ENCODE assay signal across 24 mouse cellular contexts in genomic region chr6:5762943-5763342, GRCm38 (mm10). TPM values are rescaled to one million over a fixed set of nuclear protein-coding genes. Genes with fewer than 3 reads are reported as not detected.
"Had no signal": no experiment of that assay in that cellular context is flagged by ENCODE, and none has a peak within 500 bp of the region (broad histone marks: within the 10 kb centered on the region; RNA-seq: fewer than 3 reads in every experiment).

No protein-coding gene starts in this region.

- H3K4me1 ChIP-seq: liver, embryonic 15.5 days; midbrain, embryonic 13.5 days; neural tube, embryonic 13.5 days; stomach, embryonic 15.5 days had no signal

- H3K9ac ChIP-seq: liver, embryonic 15.5 days; lung, embryonic 14.5 days; midbrain, embryonic 13.5 days; neural tube, embryonic 13.5 days; stomach, embryonic 15.5 days had no signal

- H3K27me3 ChIP-seq: liver, embryonic 15.5 days; midbrain, embryonic 13.5 days; neural tube, embryonic 13.5 days; stomach, embryonic 15.5 days had no signal

- ATAC-seq: lung, postnatal 0 days; midbrain, embryonic 13.5 days; midbrain, embryonic 16.5 days had no signal

- H3K9me3 ChIP-seq: liver, embryonic 15.5 days; midbrain, embryonic 10.5 days; midbrain, embryonic 13.5 days; neural tube, embryonic 13.5 days; stomach, embryonic 15.5 days had no signal

- H3K4me3 ChIP-seq: layer of hippocampus, adult 2 months; left cerebral cortex, adult 2 months; liver, embryonic 15.5 days; midbrain, embryonic 10.5 days; midbrain, embryonic 13.5 days; myocyte; neural tube, embryonic 13.5 days; stomach, embryonic 15.5 days had no signal

- H3K27ac ChIP-seq: kidney, postnatal 0 days; layer of hippocampus, adult 2 months; left cerebral cortex, adult 2 months; liver, embryonic 15.5 days; midbrain, embryonic 10.5 days; midbrain, embryonic 13.5 days; neural tube, embryonic 13.5 days; stomach, embryonic 15.5 days had no signal

- H3K36me3 ChIP-seq: liver, embryonic 15.5 days; midbrain, embryonic 10.5 days; midbrain, embryonic 13.5 days; neural tube, embryonic 13.5 days; stomach, embryonic 15.5 days had no signal

- DNase-seq: kidney, adult 2 months; kidney, postnatal 25 days; layer of hippocampus, adult 9-11 months; layer of hippocampus, postnatal 36 days; lung, embryonic 14.5 days; lung, postnatal 36 days; retina, postnatal 1 day; right cerebral cortex, postnatal 25 days; spleen, adult 18-20 months; thymus, postnatal 25 days had no signal

- H3K4me2 ChIP-seq: liver, embryonic 15.5 days; lung, embryonic 14.5 days; midbrain, embryonic 13.5 days; neural tube, embryonic 13.5 days; stomach, embryonic 15.5 days had no signal

RNA-seq across cellular contexts. Expression of gene Dync1i1, which starts 37.5 kb away (rescaled TPM):
- total RNA-seq: megakaryocyte, adult 5-6 weeks; monocyte, adult 5-6 weeks; neutrophil, adult 5-6 weeks had no signal
